Mouse (Mus musculus) kidney, postnatal 36 days (tissue): ENCODE data around the gene Palld.

ENCODE experiments used
- DNase-seq, 2 experiments: peaks; one replicate each; pipeline ENCODE4 v3.0.0; 2021 to 2022; ENCODE audit warnings: mixed read lengths in 2 of 2

Palld gene

GRCm38 (mm10) chr8:61773595-61774088 lies 128.8 kb downstream of the Palld start:
- DNase-seq = no peak

- no peak for DNase-seq
Measured at GRCm38 (mm10) chr8:61771328-61771727, 131.2 kb downstream of the Palld start.

GRCm38 (mm10) chr8:61769340-61769879 lies 133.1 kb downstream of the Palld start:
- DNase-seq = no peak

- DNase-seq = no peak
Measured at GRCm38 (mm10) chr8:61760190-61760578, 142.3 kb downstream of the Palld start.

- DNase-seq = peak; percentile 10 to 48
Measured at GRCm38 (mm10) chr8:61759327-61760189, 142.9 kb downstream of the Palld start.

GRCm38 (mm10) chr8:61758686-61759326 lies 143.7 kb downstream of the Palld start:
- no peak for DNase-seq

- DNase-seq = no peak
Measured at GRCm38 (mm10) chr8:61756971-61757965, 145.2 kb downstream of the Palld start.

- DNase-seq = no peak
Measured at GRCm38 (mm10) chr8:61755186-61755585, 147.3 kb downstream of the Palld start.

GRCm38 (mm10) chr8:61747070-61747469 lies 155.4 kb downstream of the Palld start:
- DNase-seq = no peak

GRCm38 (mm10) chr8:61745181-61745980 lies 157.1 kb downstream of the Palld start:
- DNase-seq = no peak

- no peak for DNase-seq
Measured at GRCm38 (mm10) chr8:61743764-61744562, 158.5 kb downstream of the Palld start.

- DNase-seq = no peak
Measured at GRCm38 (mm10) chr8:61737465-61737864, 165.0 kb downstream of the Palld start.

GRCm38 (mm10) chr8:61736739-61737243 lies 165.7 kb downstream of the Palld start:
- DNase-seq = no peak

GRCm38 (mm10) chr8:61736117-61736516 lies 166.4 kb downstream of the Palld start:
- peak in 1 of 2 experiments; percentile 10 for DNase-seq

- DNase-seq = no peak
Measured at GRCm38 (mm10) chr8:61734164-61734563, 168.3 kb downstream of the Palld start.

- no peak for DNase-seq
Measured at GRCm38 (mm10) chr8:61732184-61732583, 170.3 kb downstream of the Palld start.

- no peak for DNase-seq
Measured at GRCm38 (mm10) chr8:61731306-61732088, 171.0 kb downstream of the Palld start.

- no peak for DNase-seq
Measured at GRCm38 (mm10) chr8:61730669-61731068, 171.8 kb downstream of the Palld start.

GRCm38 (mm10) chr8:61725306-61726017 lies 177.0 kb downstream of the Palld start:
- no peak for DNase-seq
